Mouse (Mus musculus) right cerebral cortex, adult 2 months (tissue): Measurements from ENCODE around the gene Dazap1.

Source experiments
- DNase-seq, 2 experiments: peaks; one replicate each; pipeline ENCODE4 v3.0.0; 2021 to 2022; ENCODE audit warnings: low spot score in 2 of 2

Gene Dazap1

GRCm38 (mm10) chr10:80248971-80249640 is 12.2 kb upstream of the Dazap1 start, which contains the start of gene Ndufs7:
TSS of gene Ndufs7 (plus strand) at chr10:80249121.
- DNase-seq, result peak; percentile 97 to 98

GRCm38 (mm10) chr10:80250059-80250458 is 11.2 kb upstream of the Dazap1 start:
- no peak for DNase-seq

- no peak for DNase-seq
Observed at GRCm38 (mm10) chr10:80250573-80250972, 10.7 kb upstream of the Dazap1 start.

- no peak for DNase-seq
Observed at GRCm38 (mm10) chr10:80252011-80252410, 9.3 kb upstream of the Dazap1 start.

- DNase-seq, result no peak
Observed at GRCm38 (mm10) chr10:80252493-80253274, 8.6 kb upstream of the Dazap1 start.

GRCm38 (mm10) chr10:80253551-80253950 is 7.7 kb upstream of the Dazap1 start:
- no peak for DNase-seq

GRCm38 (mm10) chr10:80254331-80255297 is 6.7 kb upstream of the Dazap1 start:
- DNase-seq, result no peak

- no peak for DNase-seq
Observed at GRCm38 (mm10) chr10:80255881-80256535, 5.3 kb upstream of the Dazap1 start.

- no peak for DNase-seq
Observed at GRCm38 (mm10) chr10:80257936-80258335, 3.4 kb upstream of the Dazap1 start.

- no peak for DNase-seq
Observed at GRCm38 (mm10) chr10:80258752-80259462, 2.4 kb upstream of the Dazap1 start.

- no peak for DNase-seq
Observed at GRCm38 (mm10) chr10:80259463-80259805, 1.9 kb upstream of the Dazap1 start.

GRCm38 (mm10) chr10:80259861-80260641 is 1.2 kb upstream of the Dazap1 start:
- DNase-seq, result peak; percentile 63 to 74

GRCm38 (mm10) chr10:80261585-80261968 is 291 bp downstream of the Dazap1 start:
- DNase-seq, result peak; percentile 80 to 92

- DNase-seq, result no peak
Observed at GRCm38 (mm10) chr10:80262169-80262568, 883 bp downstream of the Dazap1 start.

GRCm38 (mm10) chr10:80262776-80263365 is 1.6 kb downstream of the Dazap1 start:
- DNase-seq, result no peak

GRCm38 (mm10) chr10:80264341-80265148 is 3.3 kb downstream of the Dazap1 start:
- peak; percentile 98 to 99 for DNase-seq

GRCm38 (mm10) chr10:80265149-80265486 is 3.8 kb downstream of the Dazap1 start:
- no peak for DNase-seq

GRCm38 (mm10) chr10:80270099-80270498 is 8.8 kb downstream of the Dazap1 start:
- DNase-seq, result no peak

- no peak for DNase-seq
Observed at GRCm38 (mm10) chr10:80270734-80271181, 9.5 kb downstream of the Dazap1 start.
